Mouse (Mus musculus) C2C12 (cell line): Measurements from ENCODE around the gene Gm128.

Experiments
- CTCF ChIP-seq: IDR thresholded peaks from one replicate; pipeline ENCODE4 v1.5.1; 2011; ENCODE audit not compliant: control insufficient read depth, insufficient read depth, insufficient read length
- FOSL1 ChIP-seq: IDR thresholded peaks from one replicate; pipeline ENCODE4 v1.8.0; 2011; ENCODE audit warnings: mild to moderate bottlenecking, low read length; ENCODE audit not compliant: poor library complexity, insufficient read depth, severe bottlenecking
- MAX ChIP-seq: IDR thresholded peaks from one replicate; pipeline ENCODE4 v1.6.1; 2011; ENCODE audit warnings: mild to moderate bottlenecking, control low read depth
- USF1 ChIP-seq: IDR thresholded peaks from one replicate; pipeline ENCODE4 v1.6.1; 2011; ENCODE audit warnings: low read depth, mild to moderate bottlenecking, control low read depth, moderate library complexity

DNA sequence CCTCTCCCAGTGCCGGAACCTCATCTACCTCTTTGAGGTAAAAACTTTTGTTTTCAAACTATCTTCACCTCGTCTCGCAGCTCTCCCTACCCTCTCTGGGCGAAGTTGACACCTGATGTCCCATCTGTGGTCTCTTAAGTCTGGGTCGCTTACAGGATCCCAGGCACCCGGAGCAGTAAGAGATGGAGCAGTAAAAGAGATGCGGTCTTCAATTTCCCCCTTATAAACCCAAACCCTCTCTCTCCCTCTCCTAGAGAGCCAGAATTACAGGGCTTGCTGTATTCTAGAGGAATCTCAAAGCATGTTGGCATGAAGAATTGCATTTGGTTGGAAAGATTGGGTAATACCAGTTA, 42.2 kb upstream of the Gm128 start:
- TF ChIP-seq MAX (no peak), CTCF (no peak), USF1 (no peak), FOSL1 (no peak)
